Mouse (Mus musculus): Measurements from ENCODE around the gene Hspb7.

GRCm38 (mm10) chr4:141472641-141473321 lies 52.2 kb downstream of the Hspb7 start:
- TF ChIP-seq CTCF (IDR thresholded peaks at IDR 0.05; ENCODE audit: extremely low read depth, insufficient read depth, low read length) (no peak), POLR2A (IDR thresholded peaks at IDR 0.05; ENCODE audit: extremely low read depth, insufficient read depth, low read length) (no peak)
